Mouse (Mus musculus) liver, adult 2 months (tissue): ENCODE data around the gene Glcci1. TPM values are rescaled to one million over a fixed set of nuclear protein-coding genes. Genes with fewer than 3 reads are reported as not detected.

Experiments used
- DNase-seq: peaks from one replicate; pipeline ENCODE4 v3.0.0-alpha.2; 2011; ENCODE audit warnings: low read depth, low spot score; ENCODE audit errors: extremely low read depth
- H3K27ac ChIP-seq: fragments of 200-500 bp; replicated peaks from 2 replicates; pipeline ENCODE4 v1.5.1; 2012; ENCODE audit warnings: low read depth, mild to moderate bottlenecking, control low read depth, inconsistent platforms, low read length; ENCODE audit not compliant: insufficient read depth
- H3K27me3 ChIP-seq: fragments of 200-500 bp; 2 replicates; pipeline ENCODE4 v1.6.1; 2012; ENCODE audit warnings: mild to moderate bottlenecking, moderate library complexity, low read length, inconsistent platforms; ENCODE audit not compliant: control insufficient read depth, insufficient read depth
- H3K36me3 ChIP-seq: fragments of 200-500 bp; 2 replicates; pipeline ENCODE4 v1.6.1; 2012; ENCODE audit warnings: low read length, inconsistent platforms; ENCODE audit not compliant: control insufficient read depth, insufficient read depth
- H3K4me1 ChIP-seq: fragments of 200-500 bp; 2 replicates; pipeline ENCODE4 v1.6.1; 2011; ENCODE audit warnings: low read length; ENCODE audit not compliant: control insufficient read depth, insufficient read depth
- H3K4me3 ChIP-seq: fragments of 200-500 bp; 2 replicates; pipeline ENCODE4 v1.5.1; 2011; ENCODE audit warnings: low read depth, mild to moderate bottlenecking, control low read depth, low read length, moderate library complexity; ENCODE audit not compliant: insufficient read depth
- H3K79me2 ChIP-seq: fragments of 200-500 bp; 2 replicates; pipeline ENCODE4 v1.6.1; 2012; ENCODE audit warnings: inconsistent platforms, mild to moderate bottlenecking, low read length, moderate library complexity; ENCODE audit not compliant: control insufficient read depth, insufficient read depth
- H3K9ac ChIP-seq: fragments of 200-500 bp; 2 replicates; pipeline ENCODE4 v1.6.1; 2012; ENCODE audit warnings: low read depth, mild to moderate bottlenecking, control low read depth, inconsistent platforms, low read length
- CTCF ChIP-seq: fragments of 200-500 bp; IDR thresholded peaks from 2 replicates; pipeline ENCODE4 v1.5.1; 2011; ENCODE audit warnings: low read depth, low read length, control low read depth
- POLR2A ChIP-seq: fragments of 200-500 bp; IDR thresholded peaks from 2 replicates; pipeline ENCODE4 v1.6.1; 2011; ENCODE audit warnings: low read length, control low read depth; ENCODE audit not compliant: insufficient read depth; ENCODE audit errors: extremely low read depth
- WGBS: fragments of 180-500 bp; shearing (Covaris S2); methylation state at CpG from one replicate; pipeline ENCODE4 v1.1.7; 2018; 5-methylcytosine and 5-hydroxymethylcytosine counted together
- polyA plus RNA-seq: library from polyadenylated mRNA; depleted of rRNA; stranded (reverse); fragments of >200 nt; gene quantifications from 2 replicates; pipeline ENCODE4 v1.2.3, GENCODE M21; 2012
- total RNA-seq: library from RNA; depleted of rRNA; stranded (reverse); fragments of >200 nt; gene quantifications from 2 replicates; pipeline ENCODE4 v1.2.3, GENCODE M21; 2014

Glcci1 gene
- total and polyA plus RNA-seq, 2 experiments, result 1.5 to 2.1 TPM

- H3K79me2 ChIP-seq, result no peaks in the 10 kb centered on the region
- no peak overlapping the region for H3K4me3 ChIP-seq
- DNase-seq, result no peak
- WGBS, result 39% methylated on average over 7 of the region's 7 CpGs
- H3K4me1 ChIP-seq, result no peaks in the 10 kb centered on the region
- H3K36me3 ChIP-seq, result no peaks in the 10 kb centered on the region
- TF ChIP-seq CTCF, result no peak
- no peak for TF ChIP-seq POLR2A
- H3K9ac ChIP-seq, result no peak overlapping the region
- no peaks in the 10 kb centered on the region for H3K27me3 ChIP-seq
- no peak overlapping the region for H3K27ac ChIP-seq
Measured at GRCm38 (mm10) chr6:8630531-8630930, 121.1 kb downstream of the Glcci1 start.

- no peak overlapping the region for H3K9ac ChIP-seq
- H3K27ac ChIP-seq, result no peak overlapping the region
- no peak overlapping the region for H3K4me3 ChIP-seq
- H3K79me2 ChIP-seq, result no peaks in the 10 kb centered on the region
- 92% methylated on average over 8 of the region's 8 CpGs for WGBS
- no peak for TF ChIP-seq CTCF
- no peak for TF ChIP-seq POLR2A
- H3K27me3 ChIP-seq, result no peaks in the 10 kb centered on the region
- no peak for DNase-seq
- no peaks in the 10 kb centered on the region for H3K36me3 ChIP-seq
- no peaks in the 10 kb centered on the region for H3K4me1 ChIP-seq
Measured at GRCm38 (mm10) chr6:8631362-8631761, 122.0 kb downstream of the Glcci1 start.

DNA sequence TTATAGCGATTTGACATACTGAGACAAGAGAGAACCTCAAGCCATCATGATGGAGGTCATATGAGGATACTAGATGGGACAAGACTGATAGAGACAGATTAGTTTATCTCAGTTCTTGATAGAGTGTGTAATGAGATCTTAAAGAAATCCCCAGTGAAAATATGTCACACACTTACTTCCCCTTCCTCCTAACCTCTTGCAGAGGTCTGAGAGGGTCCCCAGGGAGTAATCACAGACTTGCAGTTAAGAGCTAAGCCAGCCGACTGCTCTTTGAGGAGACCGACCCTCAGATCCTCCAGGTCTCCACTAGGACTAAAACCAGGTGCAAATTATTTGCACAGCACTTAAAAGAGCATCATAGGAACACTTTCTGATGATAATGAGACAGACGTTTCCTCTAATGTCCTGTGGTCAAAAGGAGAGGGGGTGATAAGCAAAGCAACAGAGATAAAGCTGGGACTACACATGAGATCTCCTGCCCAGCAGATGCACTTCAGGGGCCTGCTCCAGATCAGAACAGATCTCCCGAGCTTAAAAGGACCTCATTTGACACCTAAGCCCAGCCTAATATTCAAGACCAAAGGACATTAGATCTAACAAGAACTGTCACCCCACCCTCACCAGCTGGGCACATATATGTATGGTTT, 122.7 kb downstream of the Glcci1 start:
- Histone ChIP-seq H3K4me1 (no peaks in the 10 kb centered on the region), H3K4me3 (no peak overlapping the region), H3K9ac (no peak overlapping the region), H3K27me3 (no peaks in the 10 kb centered on the region), H3K27ac (no peak overlapping the region), H3K36me3 (no peaks in the 10 kb centered on the region), H3K79me2 (no peaks in the 10 kb centered on the region)
- no peak for TF ChIP-seq POLR2A
- no peak for TF ChIP-seq CTCF
- DNase-seq, result no peak
- WGBS, result 72% methylated on average over 5 of the region's 5 CpGs

- WGBS, result 95% methylated on average over 4 of the region's 4 CpGs
Measured at GRCm38 (mm10) chr6:8632701-8633100, 123.3 kb downstream of the Glcci1 start.

GRCm38 (mm10) chr6:8638122-8638521, 128.7 kb downstream of the Glcci1 start:
- no peaks in the 10 kb centered on the region for H3K27me3 ChIP-seq
- 96% methylated on average over 4 of the region's 4 CpGs for WGBS
- TF ChIP-seq POLR2A, result no peak
- TF ChIP-seq CTCF, result no peak

More at GRCm38 (mm10) chr6:8632701-8633100, 123.3 kb downstream of the Glcci1 start:
- no peaks in the 10 kb centered on the region for H3K79me2 ChIP-seq
- no peak overlapping the region for H3K27ac ChIP-seq
- no peaks in the 10 kb centered on the region for H3K4me1 ChIP-seq
- H3K4me3 ChIP-seq, result no peak overlapping the region
- H3K36me3 ChIP-seq, result no peaks in the 10 kb centered on the region
- H3K9ac ChIP-seq, result no peak overlapping the region
- no peak for DNase-seq
- H3K27me3 ChIP-seq, result no peaks in the 10 kb centered on the region
- TF ChIP-seq POLR2A (no peak), CTCF (no peak)

DNA sequence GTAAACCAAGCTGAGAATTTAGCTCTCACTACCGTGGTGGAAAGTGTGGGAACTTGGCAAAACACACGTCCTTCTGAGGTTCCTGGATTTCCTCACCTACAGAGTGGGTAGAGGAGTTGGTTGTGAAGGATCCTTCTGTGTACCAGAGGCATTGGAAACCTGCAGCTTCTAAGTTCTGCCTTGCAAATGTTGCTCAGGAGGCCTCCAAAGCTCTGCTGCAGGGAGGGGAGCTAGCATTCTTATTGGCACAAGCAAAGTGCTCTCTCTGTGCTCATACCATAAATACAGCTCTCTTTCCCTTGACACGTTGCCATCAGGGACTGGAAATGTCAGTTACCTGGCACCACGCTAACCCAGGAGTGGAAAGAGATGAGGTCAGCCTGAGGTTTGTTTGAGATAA, 129.5 kb downstream of the Glcci1 start:
- H3K9ac ChIP-seq, result no peak overlapping the region
- no peaks in the 10 kb centered on the region for H3K79me2 ChIP-seq
- TF ChIP-seq CTCF (no peak), POLR2A (no peak)
- DNase-seq, result no peak
- no peak overlapping the region for H3K4me3 ChIP-seq
- H3K4me1 ChIP-seq, result no peaks in the 10 kb centered on the region
- no peaks in the 10 kb centered on the region for H3K27me3 ChIP-seq
- H3K27ac ChIP-seq, result no peak overlapping the region
- WGBS, result 79% methylated on average over 4 of the region's 4 CpGs
- no peaks in the 10 kb centered on the region for H3K36me3 ChIP-seq

More at GRCm38 (mm10) chr6:8638122-8638521, 128.7 kb downstream of the Glcci1 start:
- H3K4me1 ChIP-seq, result no peaks in the 10 kb centered on the region
- no peak for DNase-seq
- H3K36me3 ChIP-seq, result no peaks in the 10 kb centered on the region
- H3K27ac ChIP-seq, result no peak overlapping the region
- H3K9ac ChIP-seq, result no peak overlapping the region
- no peaks in the 10 kb centered on the region for H3K79me2 ChIP-seq
- H3K4me3 ChIP-seq, result no peak overlapping the region
